Mouse (Mus musculus) ES-E14 (cell line): ENCODE data around the gene Fibp. TPM values are rescaled to one million over a fixed set of nuclear protein-coding genes. Genes with fewer than 3 reads are reported as not detected.

Experiments
- DNase-seq: peaks from one replicate; pipeline ENCODE4 v3.0.0-alpha.2; 2013; ENCODE audit warnings: low read depth, low spot score
- H3K27ac ChIP-seq: 2 replicates; pipeline ENCODE4 v1.5.1; 2012; ENCODE audit warnings: low read depth, mild to moderate bottlenecking, low read length, moderate library complexity, mixed read lengths; ENCODE audit not compliant: poor library complexity, insufficient read depth, severe bottlenecking
- H3K36me3 ChIP-seq: 2 replicates; pipeline ENCODE4 v1.6.1; 2012; ENCODE audit warnings: mild to moderate bottlenecking, low read length, moderate library complexity, mixed read lengths; ENCODE audit not compliant: control insufficient read depth, poor library complexity, insufficient read depth, severe bottlenecking
- H3K4me1 ChIP-seq, 2 experiments: fragments of 150-350 bp in 1 of 2; sonication (generic) in 1 of 2; 2 replicates each; pipeline ENCODE4 v1.6.1; 2012; ENCODE audit warnings: low read length in 2 of 2, mild to moderate bottlenecking in 1 of 2, mixed read lengths in 1 of 2; ENCODE audit not compliant: control insufficient read depth in 2 of 2, insufficient read depth in 2 of 2, poor library complexity in 1 of 2
- H3K4me3 ChIP-seq, 2 experiments: fragments of 150-350 bp in 1 of 2; sonication (generic) in 1 of 2; 2 replicates each; pipeline ENCODE4 v1.5.1; 2012; ENCODE audit warnings: low read length in 2 of 2, low read depth in 1 of 2, mild to moderate bottlenecking in 1 of 2, mixed read lengths in 1 of 2; ENCODE audit not compliant: insufficient read depth in 1 of 2, poor library complexity in 1 of 2, severe bottlenecking in 1 of 2
- H3K9ac ChIP-seq: 2 replicates; pipeline ENCODE4 v1.6.1; 2012; ENCODE audit warnings: low read depth, mild to moderate bottlenecking, low read length, mixed read lengths; ENCODE audit not compliant: poor library complexity, insufficient read depth, severe bottlenecking
- H3K9me3 ChIP-seq: fragments of 150-350 bp; sonication (generic); 2 replicates; pipeline ENCODE4 v1.6.1; 2012; ENCODE audit warnings: low read depth, mild to moderate bottlenecking, low read length; ENCODE audit not compliant: control insufficient read depth, insufficient read depth
- CHD2 ChIP-seq: IDR thresholded peaks from 2 replicates; pipeline ENCODE4 v1.6.1; 2014; ENCODE audit warnings: mild to moderate bottlenecking, low read depth, low read length, inconsistent platforms
- HCFC1 ChIP-seq: IDR thresholded peaks from 2 replicates; pipeline ENCODE4 v1.6.1; 2012; ENCODE audit warnings: low read length, inconsistent platforms, borderline replicate concordance; ENCODE audit not compliant: insufficient read depth
- MAFK ChIP-seq: IDR thresholded peaks from 2 replicates; pipeline ENCODE4 v1.6.1; 2014; ENCODE audit warnings: mild to moderate bottlenecking, low read depth, low read length, inconsistent platforms; ENCODE audit not compliant: insufficient read depth
- ZC3H11A ChIP-seq: IDR thresholded peaks from 2 replicates; pipeline ENCODE4 v1.6.1; 2012; ENCODE audit warnings: low read depth, mild to moderate bottlenecking, inconsistent platforms, low read length, borderline replicate concordance
- ZNF384 ChIP-seq: IDR thresholded peaks from 2 replicates; pipeline ENCODE4 v1.6.1; 2012; ENCODE audit warnings: low read depth, low read length, inconsistent platforms
- in situ Hi-C, 2 experiments: fragments of 600-800 bp; cut with MboI; formaldehyde crosslinking; loops; one replicate each; pipeline ENCODE4 v1.15.1; 2025; ENCODE audit warnings: low sequenced_read_pairs in 2 of 2, inconsistent platforms in 1 of 2; ENCODE audit not compliant: unreplicated experiment in 2 of 2
- total RNA-seq: library from RNA; depleted of rRNA; stranded (reverse); fragments of 300-350 nt; gene quantifications from 2 replicates; pipeline ENCODE4 v1.2.3, GENCODE M21; 2012; rRNA removed

Gene Fibp
- total RNA-seq, 1 experiment = 52.4 TPM

DNA sequence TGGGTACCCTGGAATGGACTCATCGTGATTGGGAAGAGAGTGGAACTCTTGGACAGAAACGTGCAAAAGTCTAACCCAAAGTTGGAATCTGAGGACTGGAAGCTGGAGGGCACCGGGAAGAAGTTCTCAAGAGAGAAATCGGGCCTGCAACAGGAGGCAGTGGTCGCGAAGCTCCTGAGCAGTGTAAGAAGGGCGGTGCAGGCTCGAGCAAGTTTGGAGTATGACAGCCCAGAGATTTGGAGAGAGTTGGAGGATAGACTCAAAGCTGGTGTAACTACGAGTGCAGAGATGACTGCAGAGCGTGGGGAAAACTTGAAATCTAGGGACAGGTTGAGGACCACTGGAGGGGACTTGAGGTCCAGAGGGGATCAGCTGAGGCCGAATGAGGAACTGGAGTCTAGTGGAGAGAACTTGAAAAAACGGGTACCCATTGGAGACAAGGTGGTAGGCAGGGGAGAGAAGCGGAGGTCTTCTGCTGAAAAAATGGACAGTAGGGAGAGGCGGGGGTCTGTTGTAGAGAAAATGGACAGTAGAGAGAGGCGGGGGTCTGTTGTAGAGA, 50.7 kb downstream of the Fibp start:
- DNase-seq = no peak
- peaks cover 2 to 10% of the 10 kb centered on the region in 2 experiments; a peak in 2 of 4 replicates for H3K4me1 ChIP-seq
- peak overlapping the region; percentile 79 for H3K9ac ChIP-seq
- TF ChIP-seq ZC3H11A (no peak), HCFC1 (no peak), ZNF384 (no peak), MAFK (no peak), CHD2 (no peak)
- no peak overlapping the region for H3K27ac ChIP-seq
- in situ Hi-C loops = no loop called here
- H3K36me3 ChIP-seq = no peaks in the 10 kb centered on the region
- peak overlapping the region; percentile 67 to 72 for H3K4me3 ChIP-seq
- no peaks in the 10 kb centered on the region for H3K9me3 ChIP-seq

- Histone ChIP-seq H3K4me1 (peaks cover 4 to 16% of the 10 kb centered on the region in 2 experiments; a peak in 3 of 4 replicates), H3K36me3 (no peaks in the 10 kb centered on the region), H3K9me3 (no peaks in the 10 kb centered on the region), H3K4me3 (no peak overlapping the region), H3K27ac (no peak overlapping the region), H3K9ac (no peak overlapping the region)
- no peak for TF ChIP-seq MAFK
- TF ChIP-seq ZC3H11A = no peak
- no peak for TF ChIP-seq ZNF384
- no peak for TF ChIP-seq HCFC1
- no peak for TF ChIP-seq CHD2
- no peak for DNase-seq
- in situ Hi-C loops = no loop called here
Measured at GRCm38 (mm10) chr19:5512091-5513004, 51.9 kb downstream of the Fibp start.

GRCm38 (mm10) chr19:5513005-5513349, 52.6 kb downstream of the Fibp start:
- TF ChIP-seq ZNF384 = no peak
- no peak for TF ChIP-seq ZC3H11A
- TF ChIP-seq HCFC1 = no peak
- TF ChIP-seq MAFK = no peak
- H3K36me3 ChIP-seq = no peaks in the 10 kb centered on the region
- peaks cover 4 to 16% of the 10 kb centered on the region in 2 experiments; a peak in 3 of 4 replicates for H3K4me1 ChIP-seq
- DNase-seq = no peak
- H3K27ac ChIP-seq = no peak overlapping the region
- H3K4me3 ChIP-seq = no peak overlapping the region
- no peaks in the 10 kb centered on the region for H3K9me3 ChIP-seq
- H3K9ac ChIP-seq = no peak overlapping the region
- in situ Hi-C loops = no loop called here

Other genes starting within 250 kb of the Fibp start
- 5.4 and 7.2 TPM in 2 replicates for gene Pacs1, start 187.5 kb upstream of the Fibp start, total RNA-seq
- gene Sf3b2, start 165.2 kb upstream of the Fibp start, total RNA-seq = 165 and 175 TPM in 2 replicates
- 2.1 and 3.2 TPM in 2 replicates for gene Gal3st3, start 162.3 kb upstream of the Fibp start, total RNA-seq
- not detected in 2 replicates for gene Catsper1, start 124.9 kb upstream of the Fibp start, total RNA-seq
- gene Cst6, start 111.0 kb upstream of the Fibp start, total RNA-seq = 1.1 and 2.1 TPM in 2 replicates
- 101 and 127 TPM in 2 replicates for gene Eif1ad, start 93.9 kb upstream of the Fibp start, total RNA-seq
- gene Banf1, start 93.4 kb upstream of the Fibp start, total RNA-seq = 213 and 281 TPM in 2 replicates
- 111 and 118 TPM in 2 replicates for gene Sart1, start 71.9 kb upstream of the Fibp start, total RNA-seq
- gene Tsga10ip, start 58.1 kb upstream of the Fibp start, total RNA-seq = 1.5 and 2.7 TPM in 2 replicates
- gene Drap1, start 35.6 kb upstream of the Fibp start, total RNA-seq = 121 and 124 TPM in 2 replicates
- 13.8 and 13.9 TPM in 2 replicates for gene AI837181, start 35.5 kb upstream of the Fibp start, total RNA-seq
- 1.0 and 3.0 TPM in 2 replicates for gene Fosl1, start 13.1 kb upstream of the Fibp start, total RNA-seq
- gene Ccdc85b, start 2.7 kb upstream of the Fibp start, total RNA-seq = 4.9 and 5.4 TPM in 2 replicates
- 4.5 and 11.7 TPM in 2 replicates for gene Ctsw, start 7.9 kb downstream of the Fibp start, total RNA-seq
- gene Efemp2, start 13.3 kb downstream of the Fibp start, total RNA-seq = 18.0 and 23.9 TPM in 2 replicates
- 31.3 and 36.4 TPM in 2 replicates for gene Mus81, start 27.8 kb downstream of the Fibp start, total RNA-seq
- gene Cfl1, start 29.8 kb downstream of the Fibp start, total RNA-seq = 775 and 955 TPM in 2 replicates
- gene 1700020D05Rik, start 43.2 kb downstream of the Fibp start, total RNA-seq = 1.7 and 1.8 TPM in 2 replicates
- gene Snx32, start 49.9 kb downstream of the Fibp start, total RNA-seq = 3.3 and 5.0 TPM in 2 replicates
- 0.58 and 1.1 TPM in 2 replicates for gene Ovol1, start 100.0 kb downstream of the Fibp start, total RNA-seq
- 6.4 and 9.5 TPM in 2 replicates for gene Ap5b1, start 107.4 kb downstream of the Fibp start, total RNA-seq
- 87.9 and 99.5 TPM in 2 replicates for gene Rnaseh2c, start 141.3 kb downstream of the Fibp start, total RNA-seq
- gene Kat5, start 149.6 kb downstream of the Fibp start, total RNA-seq = 52.2 and 75.6 TPM in 2 replicates
- gene Rela, start 176.9 kb downstream of the Fibp start, total RNA-seq = 9.7 and 12.1 TPM in 2 replicates
- 10.5 and 14.5 TPM in 2 replicates for gene Sipa1, start 203.1 kb downstream of the Fibp start, total RNA-seq
- gene Map3k11, start 228.1 kb downstream of the Fibp start, total RNA-seq = 15.0 and 19.3 TPM in 2 replicates
- 63.9 and 98.9 TPM in 2 replicates for gene Pcnx3, start 228.3 kb downstream of the Fibp start, total RNA-seq
- gene Kcnk7, start 243.8 kb downstream of the Fibp start, total RNA-seq = 0.63 and 0.67 TPM in 2 replicates